Mouse (Mus musculus): Measurements from ENCODE around the gene Mei4. TPM values are rescaled to one million over a fixed set of nuclear protein-coding genes. Genes with fewer than 3 reads are reported as not detected.

Gene Mei4
- polyA plus RNA-seq, 1 experiment from 2014 or later = 0.87 TPM

GRCm38 (mm10) chr9:81940533-81940932 is 77.1 kb downstream of the Mei4 start:
- no peaks in the 10 kb centered on the region for H3K9me3 ChIP-seq (ENCODE audit: control insufficient read depth, low read length)
- no peak overlapping the region for H3K4me2 ChIP-seq (ENCODE audit: low read depth, low read length)
- no peak for ATAC-seq
- no peaks in the 10 kb centered on the region for H3K27me3 ChIP-seq (replicated peaks; ENCODE audit: control insufficient read depth, insufficient read depth, low read length)
- H3K4me3 ChIP-seq (ENCODE audit: low read length) = no peak overlapping the region
- no peaks in the 10 kb centered on the region for H3K4me1 ChIP-seq (ENCODE audit: control insufficient read depth, insufficient read depth, low read length)
- no peak overlapping the region for H3K9ac ChIP-seq (ENCODE audit: low read depth, low read length)
- H3K27ac ChIP-seq (ENCODE audit: low read length) = no peak overlapping the region
- no peaks in the 10 kb centered on the region for H3K36me3 ChIP-seq (ENCODE audit: control insufficient read depth, insufficient read depth, low read length)
- WGBS = 75% methylated on average over 4 of the region's 4 CpGs

GRCm38 (mm10) chr9:81945624-81946023 is 82.2 kb downstream of the Mei4 start:
- 79% methylated on average over 6 of the region's 6 CpGs for WGBS
- Histone ChIP-seq H3K9me3 (ENCODE audit: control insufficient read depth, low read length) (no peaks in the 10 kb centered on the region), H3K27ac (ENCODE audit: low read length) (no peak overlapping the region), H3K4me1 (ENCODE audit: control insufficient read depth, insufficient read depth, low read length) (no peaks in the 10 kb centered on the region), H3K36me3 (ENCODE audit: control insufficient read depth, insufficient read depth, low read length) (no peaks in the 10 kb centered on the region), H3K4me3 (ENCODE audit: low read length) (no peak overlapping the region), H3K4me2 (ENCODE audit: low read depth, low read length) (no peak overlapping the region), H3K9ac (ENCODE audit: low read depth, low read length) (no peak overlapping the region), H3K27me3 (replicated peaks; ENCODE audit: control insufficient read depth, insufficient read depth, low read length) (no peaks in the 10 kb centered on the region)
- ATAC-seq = no peak

GRCm38 (mm10) chr9:81956858-81957257 is 93.4 kb downstream of the Mei4 start:
- ATAC-seq = no peak
- H3K4me3 ChIP-seq (ENCODE audit: low read length) = no peak overlapping the region
- H3K27me3 ChIP-seq (replicated peaks; ENCODE audit: control insufficient read depth, insufficient read depth, low read length) = no peaks in the 10 kb centered on the region
- H3K27ac ChIP-seq (ENCODE audit: low read length) = no peak overlapping the region
- WGBS = 79% methylated on average over 3 of the region's 3 CpGs
- no peaks in the 10 kb centered on the region for H3K4me1 ChIP-seq (ENCODE audit: control insufficient read depth, insufficient read depth, low read length)
- H3K9me3 ChIP-seq (ENCODE audit: control insufficient read depth, low read length) = no peaks in the 10 kb centered on the region
- H3K36me3 ChIP-seq (ENCODE audit: control insufficient read depth, insufficient read depth, low read length) = no peaks in the 10 kb centered on the region
- no peak overlapping the region for H3K9ac ChIP-seq (ENCODE audit: low read depth, low read length)
- H3K4me2 ChIP-seq (ENCODE audit: low read depth, low read length) = no peak overlapping the region

DNA sequence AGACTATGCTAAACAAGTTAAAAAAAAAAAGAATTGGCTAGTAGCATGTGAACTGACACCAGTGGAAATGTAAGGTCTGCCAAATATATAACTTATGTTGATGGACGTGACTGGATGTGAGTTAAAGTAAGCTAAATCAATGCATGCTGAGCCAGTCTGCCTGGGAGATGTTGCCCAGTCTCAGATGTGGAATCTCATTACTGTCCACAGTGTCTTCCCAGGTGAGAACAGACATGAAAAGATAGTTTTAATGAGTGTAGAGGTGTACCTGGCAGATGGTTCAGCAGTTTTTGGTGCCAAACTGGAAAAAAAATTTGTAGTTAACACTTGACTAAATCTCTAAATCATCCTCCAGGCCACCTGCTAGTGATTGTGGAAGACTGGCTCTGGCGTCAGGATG is 94.4 kb downstream of the Mei4 start:
- no peaks in the 10 kb centered on the region for H3K4me1 ChIP-seq (ENCODE audit: control insufficient read depth, insufficient read depth, low read length)
- 70% methylated on average over 2 of the region's 2 CpGs for WGBS
- H3K9me3 ChIP-seq (ENCODE audit: control insufficient read depth, low read length) = no peaks in the 10 kb centered on the region
- no peak overlapping the region for H3K4me2 ChIP-seq (ENCODE audit: low read depth, low read length)
- H3K4me3 ChIP-seq (ENCODE audit: low read length) = no peak overlapping the region
- no peak overlapping the region for H3K9ac ChIP-seq (ENCODE audit: low read depth, low read length)
- no peak overlapping the region for H3K27ac ChIP-seq (ENCODE audit: low read length)
- H3K36me3 ChIP-seq (ENCODE audit: control insufficient read depth, insufficient read depth, low read length) = no peaks in the 10 kb centered on the region
- no peaks in the 10 kb centered on the region for H3K27me3 ChIP-seq (replicated peaks; ENCODE audit: control insufficient read depth, insufficient read depth, low read length)
- ATAC-seq = no peak

DNA sequence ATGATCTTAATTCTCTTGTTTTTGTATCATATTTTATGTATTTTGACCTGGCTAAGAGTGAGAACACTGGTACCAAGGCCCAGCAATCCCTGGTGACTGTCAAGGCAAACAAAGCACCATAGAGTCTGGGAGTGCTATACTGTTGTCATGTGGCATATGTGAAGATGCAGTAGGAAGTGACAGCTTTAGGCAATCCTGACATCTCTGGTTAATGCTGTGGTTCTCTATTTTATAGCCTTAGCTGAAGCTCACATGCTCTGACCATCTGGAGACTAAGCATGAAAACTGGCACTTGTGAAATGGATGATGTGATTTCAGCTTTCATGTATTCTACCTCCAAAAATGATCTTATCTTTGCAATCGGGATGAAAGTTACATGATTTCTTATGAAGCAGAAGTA is 103.3 kb downstream of the Mei4 start:
- Histone ChIP-seq H3K36me3 (ENCODE audit: control insufficient read depth, insufficient read depth, low read length) (no peaks in the 10 kb centered on the region), H3K27me3 (replicated peaks; ENCODE audit: control insufficient read depth, insufficient read depth, low read length) (no peaks in the 10 kb centered on the region), H3K9ac (ENCODE audit: low read depth, low read length) (no peak overlapping the region), H3K4me1 (ENCODE audit: control insufficient read depth, insufficient read depth, low read length) (no peaks in the 10 kb centered on the region), H3K4me2 (ENCODE audit: low read depth, low read length) (no peak overlapping the region), H3K27ac (ENCODE audit: low read length) (no peak overlapping the region), H3K9me3 (ENCODE audit: control insufficient read depth, low read length) (no peaks in the 10 kb centered on the region), H3K4me3 (ENCODE audit: low read length) (no peak overlapping the region)
- no peak for ATAC-seq
- 93% methylated on average over 1 of the region's 1 CpGs for WGBS

DNA sequence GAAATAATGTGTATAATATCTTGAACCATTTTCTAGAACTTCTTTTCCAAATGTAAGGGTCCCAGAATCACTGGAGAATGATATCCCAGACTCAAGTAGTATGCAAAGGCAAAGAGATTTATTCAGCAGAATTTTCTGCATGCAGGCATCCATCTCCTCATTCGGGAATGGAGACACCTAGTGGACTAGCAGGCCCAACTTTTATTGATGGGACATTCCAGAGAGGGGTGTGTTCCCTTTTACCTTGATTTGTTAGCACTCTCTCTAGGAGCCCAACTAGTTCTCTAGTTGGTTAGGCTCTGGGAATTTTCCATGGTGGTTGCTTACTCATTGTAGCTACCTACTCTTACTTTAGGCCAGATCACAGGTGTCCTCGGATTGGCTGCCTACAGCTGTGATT is 105.5 kb downstream of the Mei4 start:
- Histone ChIP-seq H3K4me3 (ENCODE audit: low read length) (no peak overlapping the region), H3K9me3 (ENCODE audit: control insufficient read depth, low read length) (no peaks in the 10 kb centered on the region), H3K9ac (ENCODE audit: low read depth, low read length) (no peak overlapping the region), H3K4me1 (ENCODE audit: control insufficient read depth, insufficient read depth, low read length) (no peaks in the 10 kb centered on the region), H3K36me3 (ENCODE audit: control insufficient read depth, insufficient read depth, low read length) (no peaks in the 10 kb centered on the region), H3K27me3 (replicated peaks; ENCODE audit: control insufficient read depth, insufficient read depth, low read length) (no peaks in the 10 kb centered on the region), H3K27ac (ENCODE audit: low read length) (no peak overlapping the region), H3K4me2 (ENCODE audit: low read depth, low read length) (no peak overlapping the region)
- no peak for ATAC-seq
- 60% methylated on average over 2 of the region's 2 CpGs for WGBS

GRCm38 (mm10) chr9:81982461-81982860 is 119.0 kb downstream of the Mei4 start:
- Histone ChIP-seq H3K27me3 (replicated peaks; ENCODE audit: control insufficient read depth, insufficient read depth, low read length) (no peaks in the 10 kb centered on the region), H3K36me3 (ENCODE audit: control insufficient read depth, insufficient read depth, low read length) (no peaks in the 10 kb centered on the region), H3K4me3 (ENCODE audit: low read length) (no peak overlapping the region), H3K9me3 (ENCODE audit: control insufficient read depth, low read length) (no peaks in the 10 kb centered on the region), H3K4me1 (ENCODE audit: control insufficient read depth, insufficient read depth, low read length) (no peaks in the 10 kb centered on the region), H3K4me2 (ENCODE audit: low read depth, low read length) (no peak overlapping the region), H3K27ac (ENCODE audit: low read length) (no peak overlapping the region), H3K9ac (ENCODE audit: low read depth, low read length) (no peak overlapping the region)
- 91% methylated on average over 3 of the region's 3 CpGs for WGBS
- ATAC-seq = no peak

GRCm38 (mm10) chr9:82012991-82013390 is 149.5 kb downstream of the Mei4 start:
- 72% methylated on average over 3 of the region's 3 CpGs for WGBS
- Histone ChIP-seq H3K4me2 (ENCODE audit: low read depth, low read length) (no peak overlapping the region), H3K9me3 (ENCODE audit: control insufficient read depth, low read length) (no peaks in the 10 kb centered on the region), H3K27me3 (replicated peaks; ENCODE audit: control insufficient read depth, insufficient read depth, low read length) (no peaks in the 10 kb centered on the region), H3K4me3 (ENCODE audit: low read length) (no peak overlapping the region), H3K27ac (ENCODE audit: low read length) (no peak overlapping the region), H3K36me3 (ENCODE audit: control insufficient read depth, insufficient read depth, low read length) (no peaks in the 10 kb centered on the region), H3K9ac (ENCODE audit: low read depth, low read length) (no peak overlapping the region), H3K4me1 (ENCODE audit: control insufficient read depth, insufficient read depth, low read length) (no peaks in the 10 kb centered on the region)
- ATAC-seq = no peak

GRCm38 (mm10) chr9:82042515-82043056 is 179.1 kb downstream of the Mei4 start:
- no peaks in the 10 kb centered on the region for H3K27me3 ChIP-seq (replicated peaks; ENCODE audit: control insufficient read depth, insufficient read depth, low read length)
- WGBS = 49% methylated on average over 1 of the region's 1 CpGs
- no peak overlapping the region for H3K4me2 ChIP-seq (ENCODE audit: low read depth, low read length)
- no peaks in the 10 kb centered on the region for H3K9me3 ChIP-seq (ENCODE audit: control insufficient read depth, low read length)
- no peaks in the 10 kb centered on the region for H3K36me3 ChIP-seq (ENCODE audit: control insufficient read depth, insufficient read depth, low read length)
- H3K4me1 ChIP-seq (ENCODE audit: control insufficient read depth, insufficient read depth, low read length) = no peaks in the 10 kb centered on the region
- H3K27ac ChIP-seq (ENCODE audit: low read length) = no peak overlapping the region
- ATAC-seq = no peak
- H3K9ac ChIP-seq (ENCODE audit: low read depth, low read length) = no peak overlapping the region
- no peak overlapping the region for H3K4me3 ChIP-seq (ENCODE audit: low read length)

- WGBS = 56% methylated on average over 2 of the region's 2 CpGs
- no peak overlapping the region for H3K4me3 ChIP-seq (ENCODE audit: low read length)
- no peak for ATAC-seq
- H3K4me2 ChIP-seq (ENCODE audit: low read depth, low read length) = no peak overlapping the region
- H3K9ac ChIP-seq (ENCODE audit: low read depth, low read length) = no peak overlapping the region
- H3K4me1 ChIP-seq (ENCODE audit: control insufficient read depth, insufficient read depth, low read length) = no peaks in the 10 kb centered on the region
- no peaks in the 10 kb centered on the region for H3K36me3 ChIP-seq (ENCODE audit: control insufficient read depth, insufficient read depth, low read length)
- H3K27me3 ChIP-seq (replicated peaks; ENCODE audit: control insufficient read depth, insufficient read depth, low read length) = no peaks in the 10 kb centered on the region
- no peak overlapping the region for H3K27ac ChIP-seq (ENCODE audit: low read length)
- H3K9me3 ChIP-seq (ENCODE audit: control insufficient read depth, low read length) = no peaks in the 10 kb centered on the region
Observed at GRCm38 (mm10) chr9:82044517-82044916, 181.0 kb downstream of the Mei4 start.
